Mouse (Mus musculus) embryo, embryonic 11.5 days (tissue): ENCODE results near the gene Hoxa7.

ENCODE experiments used
- DNase-seq: peaks from one replicate; pipeline ENCODE4 v3.0.0-alpha.2; 2012; ENCODE audit warnings: low read depth, low spot score

Gene Hoxa7

GRCm38 (mm10) chr6:52213119-52213986, 8.3 kb downstream of the Hoxa7 start, which contains the start of the genes Hoxa3 and Gm28308:
Gene Hoxa3, minus strand, starts transcription at chr6:52213336.
Gene Gm28308, minus strand, starts transcription at chr6:52213339.
- no peak for DNase-seq

- DNase-seq, result no peak
These were observed 9.0 kb downstream of the Hoxa7 start for GRCm38 (mm10) chr6:52212556-52213118.

GRCm38 (mm10) chr6:52211961-52212360, 9.7 kb downstream of the Hoxa7 start:
- DNase-seq, result no peak

GRCm38 (mm10) chr6:52211170-52211935, 10.3 kb downstream of the Hoxa7 start:
- DNase-seq, result no peak

GRCm38 (mm10) chr6:52209685-52210046, 12.0 kb downstream of the Hoxa7 start:
- DNase-seq, result no peak

- DNase-seq, result no peak
These were observed 12.6 kb downstream of the Hoxa7 start for GRCm38 (mm10) chr6:52208868-52209684.

GRCm38 (mm10) chr6:52208072-52208867, 13.4 kb downstream of the Hoxa7 start, which contains the start of gene Hoxa6:
Gene Hoxa6, minus strand, starts transcription at chr6:52208722.
- no peak for DNase-seq

GRCm38 (mm10) chr6:52207684-52207976, 14.0 kb downstream of the Hoxa7 start:
- no peak for DNase-seq

- no peak for DNase-seq
These were observed 14.6 kb downstream of the Hoxa7 start for GRCm38 (mm10) chr6:52206882-52207683.

GRCm38 (mm10) chr6:52205638-52206621, 15.7 kb downstream of the Hoxa7 start:
- DNase-seq, result no peak

GRCm38 (mm10) chr6:52205221-52205620, 16.4 kb downstream of the Hoxa7 start:
- no peak for DNase-seq

- DNase-seq, result peak; percentile 89
These were observed 17.5 kb downstream of the Hoxa7 start, which contains the start of gene Hoxa5 for GRCm38 (mm10) chr6:52204050-52204752. Gene Hoxa5, minus strand, starts transcription at chr6:52204587.

- DNase-seq, result no peak
These were observed 18.1 kb downstream of the Hoxa7 start for GRCm38 (mm10) chr6:52203371-52204049.

GRCm38 (mm10) chr6:52203121-52203370, 18.6 kb downstream of the Hoxa7 start:
- no peak for DNase-seq

GRCm38 (mm10) chr6:52202362-52203120, 19.1 kb downstream of the Hoxa7 start:
- no peak for DNase-seq

- no peak for DNase-seq
These were observed 20.4 kb downstream of the Hoxa7 start for GRCm38 (mm10) chr6:52201269-52201668.

- DNase-seq, result no peak
These were observed 20.9 kb downstream of the Hoxa7 start for GRCm38 (mm10) chr6:52200751-52201250.
